Mouse (Mus musculus): ENCODE results near the gene Rin3. TPM values are rescaled to one million over a fixed set of nuclear protein-coding genes. Genes with fewer than 3 reads are reported as not detected.
A peak's percentile ranks its signal among the peaks of the same experiment; 100 is the strongest.
"Not testable (repeated sequence)": the region's sequence is repeated elsewhere in the genome, so short reads cannot be mapped to it uniquely, and the experiment has no call there.

Gene Rin3
- total RNA-seq, 2 experiments from 2014 or later, result 21.2 to 27.4 TPM

GRCm38 (mm10) chr12:102280290-102280689 lies 2.6 kb upstream of the Rin3 start:
- DNase-seq; intact Hi-C loops (cut with DNase I): not testable (repeated sequence)

GRCm38 (mm10) chr12:102280867-102281503 lies 1.9 kb upstream of the Rin3 start:
- intact Hi-C loops (cut with DNase I), result no loop called here
- peak in 1 of 2 experiments; percentile 15 for DNase-seq

- intact Hi-C loops (cut with DNase I), result no loop called here
- DNase-seq, result peak in 1 of 2 experiments; percentile 26
These were observed 722 bp upstream of the Rin3 start for GRCm38 (mm10) chr12:102282126-102282525.

- intact Hi-C loops (cut with DNase I), result loop anchor here (2.0 kb wide), 1 partner anchor 19 kb away; no protein-coding TSS in a partner anchor
- peak; percentile 83 to 84 for DNase-seq
These were observed 827 bp downstream of the Rin3 start for GRCm38 (mm10) chr12:102283483-102284266.

GRCm38 (mm10) chr12:102284267-102284610 lies 1.4 kb downstream of the Rin3 start:
- no peak for DNase-seq

GRCm38 (mm10) chr12:102284618-102285159 lies 1.8 kb downstream of the Rin3 start:
- intact Hi-C loops (cut with DNase I), result loop anchor here (2.0 kb wide), 1 partner anchor 18 kb away; no protein-coding TSS in a partner anchor
- DNase-seq, result peak in 1 of 2 experiments; percentile 14

More at GRCm38 (mm10) chr12:102284267-102284610, 1.4 kb downstream of the Rin3 start:
- intact Hi-C loops (cut with DNase I), result loop anchor here (2.0 kb wide), 1 partner anchor 19 kb away; no protein-coding TSS in a partner anchor

- peak in 1 of 2 experiments; percentile 17 for DNase-seq
- intact Hi-C loops (cut with DNase I), result loop anchor here (2.0 kb wide), 1 partner anchor 17 kb away; no protein-coding TSS in a partner anchor
These were observed 2.5 kb downstream of the Rin3 start for GRCm38 (mm10) chr12:102285318-102285717.

- DNase-seq, result no peak
- intact Hi-C loops (cut with DNase I), result loop anchor here (2.0 kb wide), 2 partner anchors 17 to 35 kb away; no protein-coding TSS in a partner anchor
These were observed 2.9 kb downstream of the Rin3 start for GRCm38 (mm10) chr12:102285779-102286178.

GRCm38 (mm10) chr12:102286681-102287414 lies 4.0 kb downstream of the Rin3 start:
- DNase-seq, result peak; percentile 74 to 77
- intact Hi-C loops (cut with DNase I), result loop anchor here (2.0 kb wide), 1 partner anchor 34 kb away; no protein-coding TSS in a partner anchor

GRCm38 (mm10) chr12:102287904-102288602 lies 5.2 kb downstream of the Rin3 start:
- no peak for DNase-seq
- intact Hi-C loops (cut with DNase I), result loop anchor here (2.0 kb wide), 1 partner anchor 33 kb away; no protein-coding TSS in a partner anchor

GRCm38 (mm10) chr12:102288846-102289245 lies 6.0 kb downstream of the Rin3 start:
- no peak for DNase-seq
- intact Hi-C loops (cut with DNase I), result no loop called here

- intact Hi-C loops (cut with DNase I), result no loop called here
- no peak for DNase-seq
These were observed 6.7 kb downstream of the Rin3 start for GRCm38 (mm10) chr12:102289568-102289967.

- intact Hi-C loops (cut with DNase I), result no loop called here
- DNase-seq, result no peak
These were observed 7.8 kb downstream of the Rin3 start for GRCm38 (mm10) chr12:102290662-102291061.

GRCm38 (mm10) chr12:102291686-102292085 lies 8.8 kb downstream of the Rin3 start:
- peak in 1 of 2 experiments; percentile 13 for DNase-seq
- intact Hi-C loops (cut with DNase I), result no loop called here

- no peak for DNase-seq
- intact Hi-C loops (cut with DNase I), result no loop called here
These were observed 9.8 kb downstream of the Rin3 start for GRCm38 (mm10) chr12:102292501-102293215.

- intact Hi-C loops (cut with DNase I), result no loop called here
- no peak for DNase-seq
These were observed 11.8 kb downstream of the Rin3 start for GRCm38 (mm10) chr12:102294634-102295033.

- peak in 1 of 2 experiments; percentile 35 for DNase-seq
- intact Hi-C loops (cut with DNase I), result no loop called here
These were observed 12.4 kb downstream of the Rin3 start for GRCm38 (mm10) chr12:102295230-102295629.

GRCm38 (mm10) chr12:102295662-102296061 lies 12.8 kb downstream of the Rin3 start:
- DNase-seq, result no peak
- intact Hi-C loops (cut with DNase I), result no loop called here

GRCm38 (mm10) chr12:102296361-102296760 lies 13.5 kb downstream of the Rin3 start:
- intact Hi-C loops (cut with DNase I), result no loop called here
- DNase-seq, result no peak
